In the genomic region with DNA sequence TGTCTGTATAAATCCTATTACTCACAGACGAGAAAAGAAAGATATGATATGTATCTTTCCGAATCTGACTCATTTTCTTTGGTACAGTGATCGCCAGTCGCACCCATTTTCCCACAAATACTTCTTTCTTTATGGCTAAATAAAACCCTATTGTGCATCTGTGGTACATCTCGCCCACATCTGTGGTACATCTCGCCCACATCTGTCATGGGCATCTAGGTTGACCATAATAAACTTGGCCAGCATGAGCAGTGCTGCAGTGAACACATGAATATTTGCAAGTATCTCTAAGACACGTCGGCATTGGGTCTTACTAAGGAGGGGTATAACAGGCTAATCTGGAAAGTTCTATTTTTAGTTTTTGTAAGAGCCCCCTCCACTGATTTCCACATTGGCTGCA, we compare ENCODE assay signal across 12 mouse cellular contexts. TPM values are rescaled to one million over a fixed set of nuclear protein-coding genes. Genes with fewer than 3 reads are reported as not detected.
"Had no signal": no experiment of that assay in that cellular context is flagged by ENCODE, and none has a peak within 500 bp of the region (broad histone marks: within the 10 kb centered on the region; RNA-seq: fewer than 3 reads in every experiment).

No protein-coding gene starts in this region.

- DNase-seq: lung, adult 18-20 months; lung, embryonic 14.5 days; lung, postnatal 10 days; lung, postnatal 4 days; midbrain, embryonic 14.5 days; right cerebral cortex, postnatal 25 days; thymus, adult 18-20 months; thymus, postnatal 14 days; thymus, postnatal 36 days had no signal

RNA-seq across cellular contexts. Expression of a gene that starts 36.7 kb away (rescaled TPM):
- total RNA-seq: megakaryocyte, adult 5-6 weeks; megakaryocyte-erythroid progenitor cell, adult 5-6 weeks; neutrophil, adult 5-6 weeks had no signal

RNA-seq across cellular contexts. Expression of a gene that starts 38.5 kb away (rescaled TPM):
- total RNA-seq: megakaryocyte, adult 5-6 weeks; megakaryocyte-erythroid progenitor cell, adult 5-6 weeks; neutrophil, adult 5-6 weeks had no signal
